Mouse (Mus musculus): ENCODE measurements around the gene Calhm5.

Calhm5 gene

GRCm38 (mm10) chr10:34074522-34075200, 21.7 kb downstream of the Calhm5 start:
- ATAC-seq (ENCODE audit: insufficient number of reproducible peaks, low FRiP score, low TSS enrichment): no peak

- no peak for ATAC-seq (ENCODE audit: insufficient number of reproducible peaks, low FRiP score, low TSS enrichment)
These were observed 24.7 kb downstream of the Calhm5 start for GRCm38 (mm10) chr10:34071650-34072049.

- no peak for ATAC-seq (ENCODE audit: insufficient number of reproducible peaks, low FRiP score, low TSS enrichment)
These were observed 25.3 kb downstream of the Calhm5 start for GRCm38 (mm10) chr10:34070999-34071492.

GRCm38 (mm10) chr10:34069606-34070005, 26.7 kb downstream of the Calhm5 start:
- no peak for ATAC-seq (ENCODE audit: insufficient number of reproducible peaks, low FRiP score, low TSS enrichment)

GRCm38 (mm10) chr10:34066591-34066990, 29.7 kb downstream of the Calhm5 start:
- ATAC-seq (ENCODE audit: insufficient number of reproducible peaks, low FRiP score, low TSS enrichment): no peak

- no peak for ATAC-seq (ENCODE audit: insufficient number of reproducible peaks, low FRiP score, low TSS enrichment)
These were observed 42.3 kb downstream of the Calhm5 start for GRCm38 (mm10) chr10:34053987-34054386.

GRCm38 (mm10) chr10:34044210-34044609, 52.1 kb downstream of the Calhm5 start, which contains the start of gene Calhm4:
Calhm4 (minus strand) TSS chr10:34044310.
- no peak for ATAC-seq (ENCODE audit: insufficient number of reproducible peaks, low FRiP score, low TSS enrichment)
